Comparison of ENCODE assay signal across 9 mouse cellular contexts in the genomic region with DNA sequence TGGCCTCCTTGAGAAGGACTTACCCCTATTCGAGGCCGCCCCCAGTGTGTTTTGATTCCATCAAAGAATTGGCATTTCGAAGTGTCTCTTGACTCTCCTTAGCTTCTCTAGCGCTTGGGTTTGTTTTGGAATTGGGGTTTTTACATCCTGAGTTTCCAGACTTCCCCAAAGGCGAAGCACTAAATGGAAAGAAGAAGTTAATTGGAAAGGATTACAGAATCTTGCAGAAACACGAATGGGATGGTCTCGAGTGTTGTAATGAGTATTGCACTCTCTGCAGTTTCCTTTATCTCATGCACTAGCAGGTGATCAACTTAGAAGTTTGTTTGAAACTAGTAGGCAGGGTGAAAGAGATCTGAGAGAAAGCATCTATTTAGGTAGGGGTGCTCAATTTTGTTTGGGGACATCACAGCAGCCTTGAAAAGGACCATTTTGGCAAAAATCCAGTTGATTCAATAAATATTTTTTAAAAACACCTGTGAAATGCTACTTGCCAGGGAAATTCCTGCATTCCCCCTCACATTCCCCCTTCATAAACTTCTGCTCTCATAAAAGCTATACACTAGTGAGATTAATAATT. TPM values are rescaled to one million over a fixed set of nuclear protein-coding genes. Genes with fewer than 3 reads are reported as not detected.
DNase-seq lines count a peak whose midpoint lies in the region; ATAC-seq and TF ChIP-seq lines count a peak whose summit lies in the region.
"Had no signal": no experiment of that assay in that cellular context is flagged by ENCODE, and none has a peak within 500 bp of the region (broad histone marks: within the 10 kb centered on the region; RNA-seq: fewer than 3 reads in every experiment).

No protein-coding gene starts in this region.

- under 1% methylated on average over 7 of the region's 7 CpGs for WGBS in kidney, adult 2 months
- WGBS in hindbrain, postnatal 0 days, result under 1% methylated on average over 7 of the region's 7 CpGs
- under 1% methylated on average over 7 of the region's 7 CpGs for WGBS in midbrain, embryonic 13.5 days

- no peak for ATAC-seq in hindbrain, postnatal 0 days
- ATAC-seq in midbrain, embryonic 13.5 days, result no peak

- no peak for DNase-seq in kidney, adult 2 months
- no peak for DNase-seq in kidney, adult 11 months
- DNase-seq in c-Kit-positive CD71-positive TER-119-negative erythroid progenitor cells, embryonic 14.5 days (ENCODE audit: low read depth), result peak; percentile 25
- DNase-seq in hindbrain, postnatal 0 days (ENCODE audit: low spot score), result no peak
- DNase-seq in gastrocnemius, postnatal 25 days, result no peak
- DNase-seq in right cerebral cortex, postnatal 10 days (ENCODE audit: low spot score in 2 of 2), result no peak
- DNase-seq in urinary bladder, postnatal 25 days (ENCODE audit: low spot score), result no peak

- peak overlapping the region; percentile 74 for H3K9ac ChIP-seq in hindbrain, postnatal 0 days (replicated peaks; ENCODE audit: low read length)
- H3K9ac ChIP-seq in midbrain, embryonic 13.5 days (replicated peaks), result peak overlapping the region; percentile 96

- H3K9me3 ChIP-seq in hindbrain, postnatal 0 days (ENCODE audit: low read length), result no peaks in the 10 kb centered on the region
- H3K9me3 ChIP-seq in midbrain, embryonic 13.5 days, result no peaks in the 10 kb centered on the region

- H3K4me3 ChIP-seq in kidney, adult 2 months (ENCODE audit: insufficient read depth, low read depth, low read length), result peak overlapping the region; percentile 92
- H3K4me3 ChIP-seq in hindbrain, postnatal 0 days (ENCODE audit: low read length), result peak overlapping the region; percentile 70
- peak overlapping the region; percentile 89 for H3K4me3 ChIP-seq in midbrain, embryonic 13.5 days (replicated peaks)

- no peaks in the 10 kb centered on the region for H3K36me3 ChIP-seq in kidney, adult 2 months (ENCODE audit: control insufficient read depth, insufficient read depth, low read length)
- no peaks in the 10 kb centered on the region for H3K36me3 ChIP-seq in hindbrain, postnatal 0 days (ENCODE audit: insufficient read depth, low read length)
- peaks cover 4% of the 10 kb centered on the region; the same call in 1 of the 2 replicates for H3K36me3 ChIP-seq in midbrain, embryonic 13.5 days

- TF ChIP-seq POLR2A in kidney, adult 2 months (IDR thresholded peaks at IDR 0.05; ENCODE audit: low read depth, low read length), result no peak

- H3K27ac ChIP-seq in kidney, adult 2 months (ENCODE audit: insufficient read depth, low read depth, low read length), result peak overlapping the region; percentile 51
- H3K27ac ChIP-seq in hindbrain, postnatal 0 days, result peak overlapping the region; percentile 96
- H3K27ac ChIP-seq in midbrain, embryonic 13.5 days, result peak overlapping the region; percentile 98

- H3K4me2 ChIP-seq in hindbrain, postnatal 0 days (ENCODE audit: low read depth, low read length), result peak overlapping the region; percentile 77
- H3K4me2 ChIP-seq in midbrain, embryonic 13.5 days (replicated peaks), result peak overlapping the region; percentile 73

- no peak for TF ChIP-seq CTCF in kidney, adult 2 months (conservative IDR thresholded peaks at IDR 0.05; ENCODE audit: insufficient read depth, insufficient read length, low read depth, low read length)
- TF ChIP-seq CTCF in hindbrain, postnatal 0 days (IDR thresholded peaks at IDR 0.05; ENCODE audit: low read depth), result no peak

- H3K4me1 ChIP-seq in kidney, adult 2 months (ENCODE audit: control insufficient read depth, insufficient read depth, low read length), result peaks cover 5% of the 10 kb centered on the region; the same call in 1 of the 2 replicates
- H3K4me1 ChIP-seq in hindbrain, postnatal 0 days (ENCODE audit: insufficient read depth, low read length), result peaks cover 10% of the 10 kb centered on the region
- H3K4me1 ChIP-seq in midbrain, embryonic 13.5 days (replicated peaks), result peaks cover 42% of the 10 kb centered on the region

- H3K27me3 ChIP-seq in kidney, adult 2 months (replicated peaks; ENCODE audit: control insufficient read depth, insufficient read depth, low read length), result no peaks in the 10 kb centered on the region
- H3K27me3 ChIP-seq in hindbrain, postnatal 0 days (ENCODE audit: insufficient read depth, low read length), result no peaks in the 10 kb centered on the region
- H3K27me3 ChIP-seq in midbrain, embryonic 13.5 days, result no peaks in the 10 kb centered on the region
- H3K27me3 ChIP-seq: Patski had no signal

RNA-seq across cellular contexts. Expression of a gene that starts 0.5 kb away (rescaled TPM):
- polyA plus RNA-seq in kidney, adult 2 months (2012; rRNA removed), result 2.6 and 2.9 TPM in 2 replicates
- 7.4 and 8.6 TPM in 2 replicates for total RNA-seq in hindbrain, postnatal 0 days (2014; rRNA removed)
- 2.3 and 3.3 TPM in 2 replicates for polyA plus RNA-seq in hindbrain, postnatal 0 days (2015; fragmentation: Nextera tagmentation; extraction: Ambion mirVana)
- 5.2 and 5.6 TPM in 2 replicates for polyA plus RNA-seq in midbrain, embryonic 13.5 days (2015; fragmentation: Nextera tagmentation; extraction: Ambion mirVana)
- total RNA-seq in gastrocnemius, postnatal 25 days (2021), result 1 to 10 TPM; 2.0 to 2.4 TPM

RNA-seq across cellular contexts. Expression of a gene that starts 0.7 kb away (rescaled TPM):
- polyA plus RNA-seq in kidney, adult 2 months (2012; rRNA removed), result 6.8 and 8.4 TPM in 2 replicates
- 10.0 and 12.8 TPM in 2 replicates for total RNA-seq in hindbrain, postnatal 0 days (2014; rRNA removed)
- 9.6 and 10.2 TPM in 2 replicates for polyA plus RNA-seq in hindbrain, postnatal 0 days (2015; fragmentation: Nextera tagmentation; extraction: Ambion mirVana)
- polyA plus RNA-seq in midbrain, embryonic 13.5 days (2015; fragmentation: Nextera tagmentation; extraction: Ambion mirVana), result 25.5 and 26.2 TPM in 2 replicates
- total RNA-seq in gastrocnemius, postnatal 25 days (2021), result 1 to 10 TPM; 7.3 to 7.6 TPM
